Mouse (Mus musculus) embryo, embryonic 11 days (tissue): ENCODE results near the gene Sh3pxd2a.

Source experiments
- DNase-seq: peaks from one replicate; pipeline ENCODE4 v3.0.0-alpha.2; 2015

Gene Sh3pxd2a

DNA sequence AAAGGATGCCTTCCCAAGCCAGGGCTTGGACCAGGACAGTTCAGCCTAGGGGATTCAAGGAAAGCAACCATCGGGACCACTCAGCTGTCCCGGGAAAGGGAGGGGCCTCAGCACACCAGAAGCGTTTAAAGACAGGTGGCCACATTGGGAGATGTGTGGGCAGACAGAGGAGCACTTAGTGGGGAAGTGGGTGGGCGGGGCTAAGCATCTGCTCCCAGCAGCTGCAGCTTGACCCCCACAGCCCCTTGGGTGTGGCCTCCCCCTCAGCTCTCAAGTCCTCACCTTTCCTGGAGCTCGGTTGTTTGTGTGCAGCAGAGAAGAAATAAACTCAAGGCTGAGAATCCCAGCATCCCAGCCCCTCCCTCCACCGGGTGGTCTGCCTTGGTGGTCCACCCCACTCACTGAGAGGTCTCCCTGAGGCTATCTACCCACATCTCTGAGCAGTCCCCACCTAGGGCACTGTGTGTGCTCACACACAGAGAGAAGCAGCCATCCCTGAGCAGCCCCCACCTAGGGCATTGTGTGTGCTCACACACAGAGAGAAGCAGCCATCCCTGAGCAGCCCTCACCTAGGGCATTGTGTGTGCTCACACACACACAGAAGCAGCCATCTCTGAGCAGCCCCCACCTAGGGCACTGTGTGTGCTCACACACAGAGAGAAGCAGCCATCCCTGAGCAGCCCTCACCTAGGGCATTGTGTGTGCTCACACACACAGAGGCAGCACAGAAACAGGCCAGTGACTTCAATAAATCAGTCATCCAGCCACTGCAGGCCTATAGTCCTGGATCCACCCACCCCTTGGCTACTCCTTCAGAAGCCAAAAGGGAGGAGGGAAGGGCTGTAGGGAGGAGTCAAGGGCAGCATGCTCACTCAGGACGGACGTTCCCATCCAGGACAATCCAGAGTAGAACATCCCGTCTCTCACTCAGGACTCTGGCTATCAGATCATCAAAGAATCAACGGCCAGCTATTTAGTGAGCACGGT lies 136.0 kb downstream of the Sh3pxd2a start:
- DNase-seq: peak; percentile 66

DNA sequence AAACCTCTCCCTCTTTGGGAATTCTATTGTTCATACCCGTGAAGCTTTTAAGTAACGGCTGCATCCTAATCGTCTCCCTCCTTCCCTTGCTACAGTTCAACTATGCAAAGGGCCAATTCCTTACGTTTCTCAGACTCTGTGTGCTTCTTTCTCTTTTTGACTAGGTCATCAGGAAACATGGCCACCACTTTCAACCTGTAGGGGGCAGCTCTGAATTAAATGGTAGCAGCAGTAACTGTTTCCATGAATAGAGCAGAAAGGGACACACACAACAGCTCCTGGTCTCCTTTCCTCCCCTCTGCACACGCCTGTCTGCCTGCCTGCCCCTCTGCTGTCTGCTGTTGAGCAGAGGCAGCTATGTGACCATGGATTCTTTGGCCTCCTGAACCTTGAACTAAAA lies 138.3 kb downstream of the Sh3pxd2a start:
- peak; percentile 71 for DNase-seq

DNA sequence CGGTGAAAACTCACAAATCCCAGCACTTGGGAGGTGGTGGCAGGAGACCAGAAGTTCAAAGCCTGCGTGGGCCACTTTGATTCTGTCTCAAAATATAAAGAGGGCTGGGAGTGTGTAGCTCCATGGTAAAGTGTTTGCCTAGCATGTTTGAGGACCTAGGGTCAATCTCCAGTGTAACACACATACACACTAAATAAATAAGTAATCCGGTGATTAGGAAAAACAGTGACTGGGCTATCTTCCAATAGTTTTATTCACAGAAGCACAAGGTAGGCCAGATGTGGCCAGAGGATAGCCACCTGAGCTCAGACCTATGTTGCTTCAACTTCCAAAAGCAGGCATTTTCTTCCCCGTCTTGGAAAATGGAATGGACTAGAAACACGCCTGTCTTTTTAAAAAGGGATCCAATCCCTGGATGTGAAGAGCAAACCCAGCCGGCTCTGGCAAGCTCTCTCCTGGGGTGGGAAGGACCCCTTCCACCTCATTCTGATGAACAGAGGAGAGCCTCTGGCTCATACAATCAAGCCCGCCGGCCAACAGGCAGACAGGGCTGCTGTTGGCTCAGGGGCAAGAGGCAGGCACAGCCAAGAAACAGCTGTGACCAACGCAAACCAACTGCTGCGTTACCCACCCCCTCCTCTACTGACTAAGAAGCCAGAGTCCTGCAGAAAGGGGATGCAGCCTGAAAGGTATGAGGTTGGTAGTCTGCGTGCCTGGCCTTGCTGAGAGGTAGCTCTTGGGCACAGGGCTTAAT lies 140.9 kb downstream of the Sh3pxd2a start:
- no peak for DNase-seq

DNA sequence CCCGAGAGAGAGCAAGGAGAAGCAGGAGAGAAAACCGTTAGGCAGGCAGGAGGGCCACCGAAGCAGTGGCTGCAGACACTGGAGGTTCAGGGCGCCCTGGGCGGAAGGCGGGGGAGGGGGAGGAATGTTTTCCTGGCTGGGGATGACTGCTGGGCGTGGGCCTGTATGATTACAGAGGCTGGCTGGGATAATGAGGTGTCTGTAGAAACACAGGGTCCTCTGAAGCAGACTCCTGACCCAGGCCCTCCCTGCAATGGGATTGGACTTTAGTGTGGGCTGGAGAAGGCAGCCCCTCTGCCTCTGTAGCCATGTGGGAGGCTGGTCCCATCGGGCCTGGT lies 143.9 kb downstream of the Sh3pxd2a start:
- peak; percentile 62 for DNase-seq

DNA sequence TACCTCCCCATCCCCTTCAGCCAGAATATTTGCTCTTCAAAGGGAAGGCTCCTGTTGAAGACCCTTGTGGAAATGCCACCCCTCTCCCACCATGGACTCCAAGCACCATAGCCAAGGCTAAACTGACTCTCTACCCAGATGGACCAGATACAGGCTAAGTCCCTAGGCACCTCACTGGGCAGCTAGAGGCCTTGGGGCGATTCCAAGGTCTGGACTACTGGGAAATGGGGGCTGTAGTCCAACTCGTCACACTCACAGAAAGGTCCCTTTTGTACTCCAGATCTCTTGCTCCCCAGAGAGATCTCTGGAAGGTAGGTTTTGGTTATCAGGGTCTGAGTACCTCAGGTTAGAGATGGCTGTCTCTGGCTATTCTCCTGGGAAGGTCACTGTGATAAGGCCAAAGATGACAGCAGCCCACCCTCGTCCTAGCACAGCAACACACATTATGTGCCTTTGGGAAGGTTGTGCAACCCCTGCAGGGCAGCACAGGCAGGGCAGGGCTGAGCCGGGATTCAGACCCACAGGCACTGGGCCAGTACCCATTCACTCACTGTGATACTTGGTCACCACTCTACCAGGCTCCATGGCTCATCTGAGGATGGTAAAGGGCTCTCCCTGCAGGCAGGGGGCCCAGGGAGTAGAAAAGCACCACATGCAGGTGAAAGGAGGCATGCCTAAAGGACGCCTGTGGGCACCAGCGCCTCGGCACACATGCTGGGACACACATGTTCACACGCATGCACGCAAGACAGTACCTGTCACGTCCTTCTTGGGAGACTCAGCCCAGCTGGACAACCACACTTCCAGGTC lies 144.5 kb downstream of the Sh3pxd2a start:
- no peak for DNase-seq

DNA sequence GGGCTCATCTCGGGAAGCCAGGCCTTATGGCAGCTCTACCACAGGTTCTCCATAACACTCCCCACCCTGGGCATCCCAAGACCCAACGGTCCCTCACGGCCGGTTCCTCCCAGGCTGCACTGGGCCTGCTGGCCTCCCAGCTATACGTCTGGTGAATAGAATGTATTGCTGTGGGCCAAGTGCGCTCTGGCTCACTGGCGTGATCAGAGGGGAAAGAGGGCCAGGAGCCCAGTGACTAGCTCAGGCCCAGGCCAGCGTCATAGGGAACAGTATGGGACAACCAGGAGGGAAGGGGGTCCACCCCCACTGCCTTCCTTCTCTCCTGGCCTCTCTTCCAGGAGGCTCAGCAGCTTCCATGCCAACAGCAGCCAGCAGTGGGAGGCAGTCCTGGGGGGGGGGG lies 145.1 kb downstream of the Sh3pxd2a start:
- no peak for DNase-seq

DNA sequence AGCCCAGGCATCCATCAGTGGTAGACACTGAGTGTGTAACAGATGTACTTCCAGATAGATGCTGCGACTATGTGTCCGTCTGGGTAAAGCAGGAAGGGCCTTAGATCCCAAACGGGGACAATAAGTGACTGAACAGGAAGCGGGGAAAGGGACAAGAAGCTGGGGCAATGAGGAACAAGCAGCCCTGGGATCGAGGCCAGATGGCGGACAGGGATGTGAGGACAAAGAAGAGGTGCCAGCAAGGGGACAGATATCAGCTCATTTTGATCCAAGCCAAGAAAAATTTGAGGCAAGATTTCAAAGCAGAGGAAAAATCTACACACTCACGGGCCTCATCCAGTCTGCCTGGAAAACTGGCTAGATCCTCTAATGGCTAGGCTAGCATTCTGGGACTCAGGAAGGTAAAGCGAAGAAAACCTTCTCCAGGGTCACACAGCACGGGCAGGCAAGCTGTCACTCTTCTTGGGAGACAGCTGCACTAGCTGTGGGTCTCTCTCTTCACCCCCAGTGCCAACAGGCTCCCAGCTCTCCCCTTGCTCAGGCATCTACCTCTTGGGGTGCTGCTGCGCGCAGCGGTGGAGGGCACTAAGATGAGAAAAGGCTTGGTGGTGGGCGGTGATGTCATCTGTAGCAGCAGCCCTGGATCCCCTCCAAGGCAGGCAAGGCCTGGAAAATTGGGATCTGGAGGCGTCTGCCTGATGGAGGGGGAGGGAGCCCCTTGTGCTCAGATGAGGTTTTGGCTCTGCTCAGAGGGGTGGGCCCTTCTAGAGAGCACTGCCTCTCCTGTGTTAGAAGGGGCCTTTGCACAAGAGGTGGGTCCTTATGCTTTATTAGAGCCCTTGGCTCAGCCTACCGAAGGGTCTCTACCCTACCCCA lies 146.9 kb downstream of the Sh3pxd2a start:
- no peak for DNase-seq

DNA sequence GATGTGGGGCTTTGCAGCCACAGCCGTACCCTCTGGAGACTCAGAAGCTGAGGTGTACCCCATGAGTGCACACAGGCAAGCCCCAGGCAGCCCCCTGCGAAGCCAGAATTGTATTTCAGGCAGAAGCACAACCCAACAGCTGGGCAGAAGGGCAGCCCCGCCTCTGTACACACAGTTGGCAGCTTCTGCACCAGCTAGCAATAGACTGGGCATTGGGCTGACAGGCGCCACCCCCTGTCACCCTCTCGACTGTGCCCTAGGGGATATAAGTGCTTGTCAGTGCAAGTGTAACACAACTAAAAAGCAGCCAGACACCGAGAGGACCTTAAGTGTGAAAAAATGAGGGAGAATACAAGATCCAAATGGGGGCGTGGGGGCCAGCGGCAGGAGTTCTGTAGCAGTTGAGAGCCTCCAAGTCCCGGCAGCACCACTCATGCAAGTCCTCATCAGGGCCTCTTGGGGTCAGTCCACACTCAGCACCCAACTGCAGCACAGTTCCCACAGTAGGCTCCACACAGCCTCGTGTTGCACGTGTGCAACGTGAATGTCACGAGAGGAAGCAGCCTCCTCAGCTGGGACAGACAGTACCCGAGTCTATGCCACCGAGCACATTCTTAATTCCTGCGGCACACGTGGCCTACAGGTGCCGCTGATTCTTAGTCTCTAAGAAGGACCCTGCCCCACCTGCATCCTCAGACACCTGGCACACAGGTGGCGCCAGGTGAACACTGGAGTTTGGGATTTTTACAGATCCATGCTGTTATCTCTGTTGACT lies 147.7 kb downstream of the Sh3pxd2a start:
- no peak for DNase-seq

DNA sequence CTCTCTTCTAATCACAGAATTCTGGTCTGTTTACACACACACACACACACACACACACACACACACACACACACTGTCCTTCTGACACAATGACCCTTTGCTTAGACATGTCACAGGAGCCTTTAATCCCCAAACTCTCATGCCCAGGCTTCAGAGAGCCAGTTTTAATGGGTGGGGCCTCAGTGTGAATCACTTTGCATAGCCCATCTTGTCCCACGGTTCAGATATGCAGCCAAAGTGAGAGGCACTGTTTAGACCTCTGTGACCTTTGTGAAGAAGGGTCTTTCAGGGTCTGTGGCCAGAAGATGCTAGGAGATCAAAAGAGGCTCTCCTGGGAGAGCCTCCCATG lies 148.3 kb downstream of the Sh3pxd2a start:
- DNase-seq: no peak

DNA sequence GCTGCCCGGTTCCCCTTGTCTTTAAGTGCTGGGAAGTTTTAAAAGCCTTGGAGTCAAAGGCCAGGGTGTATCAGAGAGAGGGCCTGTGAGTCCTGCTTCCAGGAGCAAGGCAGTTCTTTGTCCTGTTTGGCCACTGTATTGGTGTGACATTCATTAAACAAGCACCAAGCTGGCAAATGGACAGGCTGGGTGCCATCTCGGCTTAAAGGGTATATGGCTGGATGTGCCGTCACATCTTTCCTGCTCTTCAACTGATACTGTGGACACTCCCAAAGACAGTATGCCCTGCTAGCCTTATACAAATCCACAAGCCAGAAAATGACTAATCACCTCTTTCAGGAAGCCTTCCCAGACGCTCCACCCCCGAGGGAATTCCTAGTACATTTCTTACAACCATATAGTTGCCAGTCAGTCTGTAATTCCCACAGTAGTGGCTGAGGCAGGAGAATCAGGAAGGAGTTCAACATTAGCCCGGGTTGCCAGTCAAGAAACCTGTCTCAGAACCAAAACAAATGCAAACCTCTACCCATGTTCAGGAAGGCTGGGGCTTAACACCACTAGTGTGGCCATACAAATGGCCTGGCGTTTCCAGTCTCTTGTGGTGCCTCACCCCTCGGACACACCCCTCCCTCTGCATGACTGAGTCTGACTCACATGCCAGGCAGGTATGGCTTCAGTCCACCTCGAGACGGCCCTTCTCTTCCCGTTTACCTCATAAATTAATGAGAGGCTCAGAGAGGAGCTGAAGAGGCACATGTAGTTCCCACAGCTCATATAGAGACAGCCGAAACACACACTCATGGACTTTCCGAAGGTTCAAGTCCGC lies 148.9 kb downstream of the Sh3pxd2a start:
- DNase-seq: peak; percentile 43

DNA sequence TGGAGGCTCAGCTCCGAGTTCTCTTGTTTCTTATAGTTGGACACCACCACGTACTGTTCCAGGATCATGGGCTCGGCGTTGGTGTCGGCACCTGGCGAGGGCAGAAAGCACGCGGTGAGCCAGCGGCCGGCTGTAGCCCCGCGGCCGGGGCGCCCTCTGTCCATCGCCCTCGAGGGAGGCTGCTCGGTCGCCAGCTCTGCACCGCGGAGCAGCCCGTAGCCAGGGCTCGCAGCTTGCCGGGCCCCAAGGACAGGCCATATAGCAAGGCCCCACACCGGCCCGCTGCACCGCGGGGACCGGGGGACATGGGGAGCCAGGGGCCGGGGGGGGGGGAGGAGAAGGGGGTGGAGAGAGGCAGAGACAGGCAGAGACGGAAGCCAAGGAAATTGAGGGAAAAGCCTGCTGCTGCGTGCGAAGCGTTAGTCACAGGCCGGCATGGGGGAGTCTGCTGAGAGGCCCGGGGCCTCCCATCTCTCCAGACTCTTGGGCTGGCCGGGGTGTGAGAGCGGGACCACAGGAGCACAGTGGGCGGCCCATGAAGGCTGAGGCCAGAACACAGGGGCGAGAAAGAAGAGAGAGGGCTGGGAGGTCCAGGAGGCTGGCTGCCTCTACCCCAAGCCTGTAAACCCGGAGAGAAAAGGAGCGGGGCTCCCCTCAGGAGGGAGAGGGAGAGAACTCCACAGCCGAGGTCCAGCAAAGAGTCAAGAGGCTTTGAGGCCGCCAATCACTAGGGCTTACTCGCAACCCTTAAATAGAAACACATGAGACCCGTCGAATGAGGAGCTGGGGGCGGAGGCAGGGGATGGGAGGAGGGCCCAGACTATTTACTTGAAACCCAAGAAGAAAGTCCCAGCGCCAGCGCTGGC lies 149.9 kb downstream of the Sh3pxd2a start:
- peak; percentile 91 for DNase-seq

DNA sequence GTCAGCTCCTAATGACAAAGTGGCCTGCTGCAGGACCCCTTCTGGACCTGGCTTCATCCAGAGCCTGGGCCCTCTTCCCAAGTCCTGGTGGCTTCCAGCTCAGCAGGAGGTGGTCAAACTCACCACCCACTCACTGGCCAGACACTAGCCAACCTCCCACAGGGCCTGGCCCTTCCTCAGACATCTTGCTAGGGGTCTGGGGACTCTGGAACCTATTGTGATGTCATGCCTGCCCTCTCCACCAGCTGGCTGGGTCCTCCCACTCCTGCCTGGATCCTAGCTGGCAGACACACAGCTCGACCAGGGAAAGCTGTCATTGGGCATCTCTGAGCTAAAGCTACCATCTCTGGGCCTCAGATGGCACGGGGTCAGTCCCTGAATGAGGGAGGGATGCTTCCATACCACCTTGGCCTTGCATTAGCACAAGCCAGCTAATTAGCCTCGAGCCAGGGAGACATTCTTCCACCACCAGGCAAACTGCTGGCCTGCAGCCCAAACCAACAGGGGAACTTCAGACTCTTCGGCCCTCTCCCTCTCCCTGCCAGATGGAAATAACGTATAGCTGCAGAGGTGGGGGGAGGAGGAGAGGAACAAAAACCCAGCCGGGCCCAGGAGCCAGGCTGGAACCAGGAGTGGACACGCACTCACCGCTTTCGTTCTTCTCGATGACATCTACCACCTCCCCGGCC lies 150.7 kb downstream of the Sh3pxd2a start:
- peak; percentile 55 for DNase-seq

DNA sequence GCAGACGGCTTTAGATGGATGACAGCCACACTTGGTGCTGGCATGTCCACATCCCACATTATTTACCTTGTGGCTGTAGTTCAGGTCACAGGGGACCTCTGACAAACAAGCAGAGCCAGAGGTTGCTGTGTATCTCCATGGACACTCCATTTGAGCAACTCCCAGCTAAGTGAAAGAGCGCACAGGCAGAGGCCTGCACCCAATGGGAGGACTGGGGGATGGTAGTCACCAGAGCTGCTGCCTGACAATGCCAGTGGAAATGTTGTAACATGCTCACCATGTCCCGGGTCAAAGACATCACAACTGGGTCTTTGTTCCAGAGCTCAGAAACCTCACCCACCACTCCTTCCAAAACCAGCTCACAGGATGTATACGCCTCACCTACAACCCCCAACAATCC lies 153.0 kb downstream of the Sh3pxd2a start:
- DNase-seq: no peak

DNA sequence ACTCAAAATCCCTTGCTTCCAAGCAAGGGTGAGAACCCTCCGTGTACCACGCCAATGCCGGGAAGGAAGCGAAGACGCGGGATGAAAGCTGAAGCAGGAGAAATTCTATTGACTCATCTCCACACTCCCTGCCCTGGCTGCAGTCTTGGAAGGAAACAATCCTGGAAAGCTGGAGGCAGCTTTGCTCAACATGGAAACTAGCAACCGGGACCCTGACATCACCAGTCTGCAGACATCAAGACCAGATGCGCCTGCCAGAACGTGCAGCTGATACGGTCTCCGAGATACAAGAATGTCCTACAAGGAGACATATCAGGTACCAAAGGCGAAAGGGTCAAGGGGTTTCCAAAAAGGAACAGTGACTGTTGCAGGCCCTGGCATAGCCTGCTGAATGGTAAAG lies 154.4 kb downstream of the Sh3pxd2a start:
- DNase-seq: no peak

DNA sequence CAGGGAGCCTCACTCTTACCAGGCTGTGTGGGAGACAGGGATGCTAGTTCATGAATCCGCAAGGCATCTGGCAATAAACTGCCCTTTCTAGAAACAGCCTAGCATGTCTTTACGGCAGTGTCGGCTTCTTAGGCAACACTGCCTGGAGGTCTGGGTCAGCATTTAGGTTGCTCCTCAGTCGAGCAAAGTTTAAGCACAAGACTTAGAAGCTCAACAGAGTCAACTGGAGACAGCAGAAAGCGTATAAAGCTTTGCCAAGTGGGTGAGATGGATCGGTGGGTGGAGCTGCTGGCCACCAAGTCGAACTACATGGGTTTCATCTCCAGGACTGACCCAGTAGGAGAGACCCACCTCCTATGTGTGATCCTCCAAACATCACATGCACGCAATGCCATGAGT lies 157.3 kb downstream of the Sh3pxd2a start:
- DNase-seq: no peak

DNA sequence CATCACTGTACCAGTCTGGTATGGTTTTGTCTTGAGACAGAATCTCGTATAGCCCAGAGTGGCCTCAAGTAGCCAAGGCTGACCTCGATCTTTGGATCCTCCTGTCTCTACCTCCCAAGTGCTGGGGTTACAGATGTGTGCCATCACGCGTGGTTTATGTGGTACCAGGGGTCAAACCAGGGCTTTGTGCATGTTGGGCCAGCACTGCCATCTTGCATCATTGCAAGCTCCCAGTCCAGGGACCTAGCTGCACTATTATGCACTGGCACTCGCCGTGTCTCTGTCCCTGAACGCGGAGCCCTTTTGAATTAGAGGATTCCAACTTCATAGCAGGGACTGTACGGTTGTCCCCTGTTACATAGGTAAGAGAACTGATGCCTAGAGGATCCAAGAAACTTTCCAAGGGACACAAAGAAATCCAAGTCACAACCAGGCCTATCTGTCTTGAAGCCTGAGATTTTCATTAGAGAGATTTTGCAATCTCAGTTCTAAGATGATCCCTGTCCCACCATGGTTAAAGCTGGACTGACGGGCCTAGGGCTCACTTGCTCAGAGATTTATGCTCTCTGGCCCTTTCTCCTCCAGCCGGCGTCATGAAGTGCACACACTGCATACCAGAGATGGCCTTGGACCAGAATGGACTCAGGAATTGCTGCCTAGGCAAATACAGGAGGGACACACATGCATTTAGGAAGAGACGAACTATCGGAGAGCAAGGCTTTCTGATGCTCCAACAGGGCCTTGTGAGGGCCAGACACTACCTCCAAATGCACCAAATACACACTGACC lies 157.9 kb downstream of the Sh3pxd2a start:
- no peak for DNase-seq

DNA sequence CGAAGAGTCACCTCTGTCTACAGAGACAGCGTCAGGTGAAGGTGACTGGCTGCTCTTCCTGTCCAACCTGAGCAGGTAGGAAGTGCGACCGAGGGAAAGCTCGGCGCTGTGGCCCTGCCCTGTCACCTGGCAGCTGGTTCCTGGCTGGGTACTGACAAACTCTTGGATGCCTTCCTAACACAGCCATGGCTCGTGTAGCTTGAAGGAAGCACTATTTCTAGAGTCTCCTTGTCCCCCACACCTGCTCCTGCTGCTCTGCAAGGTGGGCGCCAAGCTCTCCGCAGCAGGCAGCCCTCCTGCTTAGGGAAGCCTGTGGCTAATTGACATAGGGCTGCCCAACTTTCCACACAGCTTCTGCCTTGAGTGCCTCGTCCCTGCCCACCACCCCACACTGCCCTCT lies 158.8 kb downstream of the Sh3pxd2a start:
- DNase-seq: no peak

DNA sequence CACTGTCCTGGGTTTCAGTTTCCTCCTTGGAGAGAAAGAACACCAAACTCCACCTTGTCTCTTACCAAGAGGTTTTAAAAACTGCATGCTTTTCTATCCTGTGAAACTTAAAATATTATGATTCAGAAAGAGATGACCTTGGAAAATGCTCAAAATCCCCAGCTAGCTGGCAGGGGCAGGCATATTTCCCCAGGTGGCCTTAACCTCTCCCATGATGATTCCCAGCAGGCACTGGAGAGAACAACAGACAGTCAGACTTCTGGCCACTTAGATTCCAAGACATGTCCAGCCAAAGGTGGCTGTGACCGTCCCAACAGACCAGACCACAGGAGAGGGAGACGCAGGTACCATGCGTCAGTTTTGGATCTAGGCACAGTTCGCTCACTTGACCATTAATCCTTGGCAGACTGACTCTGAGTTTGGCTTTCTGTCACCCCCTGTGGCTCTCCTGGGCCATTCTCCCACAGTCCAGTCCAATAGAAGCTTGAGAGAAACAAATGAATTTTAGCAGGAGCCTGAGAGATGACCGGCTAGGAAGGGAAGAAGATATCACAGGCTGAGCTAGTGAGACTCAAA lies 159.9 kb downstream of the Sh3pxd2a start:
- DNase-seq: no peak
